Mouse (Mus musculus) limb, embryonic 15.5 days (tissue): Measurements from ENCODE around the gene Lypla2. TPM values are rescaled to one million over a fixed set of nuclear protein-coding genes. Genes with fewer than 3 reads are reported as not detected.
"Not testable (repeated sequence)": the region's sequence is repeated elsewhere in the genome, so short reads cannot be mapped to it uniquely, and the experiment has no call there.

Experiments used
- ATAC-seq: fragments of 200-750 bp; cut with Nextera tagmentation; 2 replicates; pipeline ENCODE4 v1.8.0; 2017; ENCODE audit warnings: low read depth, moderate TSS enrichment; ENCODE audit not compliant: insufficient number of reproducible peaks, low FRiP score, low TSS enrichment
- H3K27ac ChIP-seq: fragments of 300-500 bp; sonication (generic); 2 replicates; pipeline ENCODE4 v1.5.1; 2015; ENCODE audit warnings: moderate library complexity, mild to moderate bottlenecking, inconsistent platforms
- H3K27me3 ChIP-seq: fragments of 300-500 bp; sonication (generic); 2 replicates; pipeline ENCODE4 v1.6.1; 2015; ENCODE audit warnings: inconsistent platforms
- H3K36me3 ChIP-seq: fragments of 300-500 bp; sonication (generic); 2 replicates; pipeline ENCODE4 v1.6.1; 2015; ENCODE audit warnings: inconsistent platforms
- H3K4me1 ChIP-seq: fragments of 300-500 bp; sonication (generic); 2 replicates; pipeline ENCODE4 v1.6.1; 2015; ENCODE audit warnings: inconsistent platforms
- H3K4me2 ChIP-seq: fragments of 300-500 bp; sonication (generic); 2 replicates; pipeline ENCODE4 v1.6.1; 2015; ENCODE audit warnings: mild to moderate bottlenecking, inconsistent platforms
- H3K4me3 ChIP-seq: fragments of 300-500 bp; sonication (generic); 2 replicates; pipeline ENCODE4 v1.5.1; 2015; ENCODE audit warnings: mild to moderate bottlenecking, inconsistent platforms
- H3K9ac ChIP-seq: fragments of 300-500 bp; sonication (generic); 2 replicates; pipeline ENCODE4 v1.6.1; 2015; ENCODE audit warnings: inconsistent platforms
- H3K9me3 ChIP-seq: fragments of 300-500 bp; sonication (generic); 2 replicates; pipeline ENCODE4 v1.6.1; 2016; ENCODE audit warnings: inconsistent platforms
- WGBS: fragments of 180-500 bp; shearing (Covaris S2); methylation state at CpG from one replicate; pipeline ENCODE4 v1.1.7; 2015; 5-methylcytosine and 5-hydroxymethylcytosine counted together
- polyA plus RNA-seq: library from polyadenylated mRNA; unstranded; fragments of >200 nt; fragmentation: Nextera tagmentation; extraction: Ambion mirVana; gene quantifications from 2 replicates; pipeline ENCODE4 v1.2.1, GENCODE M21; 2015

The Lypla2 gene
- polyA plus RNA-seq, 1 experiment from 2014 or later = 114 TPM

GRCm38 (mm10) chr4:135987714-135988113 is 15.3 kb upstream of the Lypla2 start:
- 63% methylated on average over 9 of the region's 9 CpGs for WGBS
- no peak for ATAC-seq
- Histone ChIP-seq H3K36me3 (peaks cover 28% of the 10 kb centered on the region), H3K4me2 (peak overlapping the region; percentile 59), H3K27me3 (no peaks in the 10 kb centered on the region), H3K9me3 (no peaks in the 10 kb centered on the region), H3K9ac (peak overlapping the region; percentile 90; the same call in 1 of the 2 replicates), H3K4me3 (peak overlapping the region; percentile 76), H3K4me1 (peaks cover 19% of the 10 kb centered on the region), H3K27ac (peak overlapping the region; percentile 91)

GRCm38 (mm10) chr4:135986943-135987710 is 14.7 kb upstream of the Lypla2 start, which contains the start of gene Pithd1:
Pithd1 (minus strand) TSS chr4:135987264.
- under 1% methylated on average over 80 of the region's 81 CpGs for whole genome bisulfite sequencing
- H3K27me3 ChIP-seq = no peaks in the 10 kb centered on the region

GRCm38 (mm10) chr4:135986301-135986942 is 14.0 kb upstream of the Lypla2 start:
- peak overlapping the region; percentile 59 for H3K4me2 ChIP-seq
- H3K36me3 ChIP-seq = peaks cover 29% of the 10 kb centered on the region
- WGBS = 6% methylated on average over 23 of the region's 23 CpGs
- H3K9ac ChIP-seq = peak overlapping the region; percentile 90
- no peaks in the 10 kb centered on the region for H3K9me3 ChIP-seq
- H3K27me3 ChIP-seq = no peaks in the 10 kb centered on the region
- no peak for ATAC-seq
- peaks cover 19% of the 10 kb centered on the region for H3K4me1 ChIP-seq
- peak overlapping the region; percentile 91 for H3K27ac ChIP-seq
- peak overlapping the region; percentile 76 for H3K4me3 ChIP-seq

More at GRCm38 (mm10) chr4:135986943-135987710, 14.7 kb upstream of the Lypla2 start, which contains the start of gene Pithd1:
- Histone ChIP-seq H3K4me1 (peaks cover 19% of the 10 kb centered on the region), H3K27ac (peak within 1 kb of the TSS; percentile 91), H3K9ac (peak within 1 kb of the TSS; percentile 90), H3K36me3 (peaks cover 29% of the 10 kb centered on the region), H3K4me3 (peak within 1 kb of the TSS; percentile 76), H3K9me3 (no peaks in the 10 kb centered on the region), H3K4me2 (peak within 1 kb of the TSS; percentile 59)
- peak; percentile 84 for ATAC-seq

GRCm38 (mm10) chr4:135985769-135986168 is 13.3 kb upstream of the Lypla2 start:
- no peak overlapping the region for H3K27ac ChIP-seq
- no peaks in the 10 kb centered on the region for H3K27me3 ChIP-seq
- no peaks in the 10 kb centered on the region for H3K9me3 ChIP-seq
- H3K4me3 ChIP-seq = peak overlapping the region; percentile 76
- H3K9ac ChIP-seq = 0 out of 2 replicates have a peak overlapping the region, but pooled peaks have one; percentile 90
- H3K4me2 ChIP-seq = peak overlapping the region; percentile 59
- no peak for ATAC-seq
- H3K4me1 ChIP-seq = peaks cover 19% of the 10 kb centered on the region
- peaks cover 34% of the 10 kb centered on the region for H3K36me3 ChIP-seq
- WGBS = 88% methylated on average over 7 of the region's 7 CpGs

- Histone ChIP-seq H3K9ac (no peak overlapping the region), H3K4me3 (no peak overlapping the region), H3K4me2 (no peak overlapping the region), H3K9me3 (no peaks in the 10 kb centered on the region), H3K27me3 (no peaks in the 10 kb centered on the region), H3K27ac (no peak overlapping the region), H3K36me3 (peaks cover 37% of the 10 kb centered on the region), H3K4me1 (peaks cover 19% of the 10 kb centered on the region)
- 90% methylated on average over 5 of the region's 5 CpGs for WGBS
- no peak for ATAC-seq
Observed at GRCm38 (mm10) chr4:135985193-135985592, 12.8 kb upstream of the Lypla2 start.

- H3K9ac ChIP-seq = no peak overlapping the region
- H3K4me2 ChIP-seq = no peak overlapping the region
- no peaks in the 10 kb centered on the region for H3K9me3 ChIP-seq
- H3K27ac ChIP-seq = no peak overlapping the region
- H3K4me3 ChIP-seq = no peak overlapping the region
- no peaks in the 10 kb centered on the region for H3K27me3 ChIP-seq
- 89% methylated on average over 5 of the region's 5 CpGs for WGBS
- peaks cover 37% of the 10 kb centered on the region for H3K36me3 ChIP-seq
- no peak for ATAC-seq
- peaks cover 19% of the 10 kb centered on the region for H3K4me1 ChIP-seq
Observed at GRCm38 (mm10) chr4:135984556-135984955, 12.1 kb upstream of the Lypla2 start.

GRCm38 (mm10) chr4:135981524-135982063 is 9.2 kb upstream of the Lypla2 start:
- WGBS = 67% methylated on average over 7 of the region's 7 CpGs
- Histone ChIP-seq H3K36me3 (peaks cover 55% of the 10 kb centered on the region), H3K27ac (no peak overlapping the region), H3K9me3 (no peaks in the 10 kb centered on the region), H3K4me1 (peaks cover 15% of the 10 kb centered on the region), H3K9ac (no peak overlapping the region), H3K27me3 (no peaks in the 10 kb centered on the region), H3K4me2 (no peak overlapping the region), H3K4me3 (no peak overlapping the region)
- no peak for ATAC-seq

GRCm38 (mm10) chr4:135980223-135980622 is 7.8 kb upstream of the Lypla2 start:
- not testable (repeated sequence) for H3K4me2 ChIP-seq, H3K4me1 ChIP-seq, ATAC-seq, H3K27me3 ChIP-seq, H3K4me3 ChIP-seq, H3K27ac ChIP-seq, H3K9me3 ChIP-seq, H3K9ac ChIP-seq
- 96% methylated on average over 5 of the region's 5 CpGs for WGBS
- peaks cover 66% of the 10 kb centered on the region for H3K36me3 ChIP-seq

- 89% methylated on average over 12 of the region's 12 CpGs for WGBS
- Histone ChIP-seq H3K4me1 (peaks cover 8% of the 10 kb centered on the region), H3K27ac (no peak overlapping the region), H3K4me3 (no peak overlapping the region), H3K9me3 (no peaks in the 10 kb centered on the region), H3K9ac (no peak overlapping the region), H3K36me3 (peaks cover 50% of the 10 kb centered on the region), H3K27me3 (no peaks in the 10 kb centered on the region), H3K4me2 (no peak overlapping the region)
- no peak for ATAC-seq
Observed at GRCm38 (mm10) chr4:135976146-135976545, 3.7 kb upstream of the Lypla2 start.

GRCm38 (mm10) chr4:135972911-135973811 is 735 bp upstream of the Lypla2 start:
- Histone ChIP-seq H3K27me3 (no peaks in the 10 kb centered on the region), H3K9me3 (no peaks in the 10 kb centered on the region), H3K27ac (peak overlapping the region; percentile 73; the same call in 1 of the 2 replicates), H3K36me3 (peaks cover 61% of the 10 kb centered on the region), H3K9ac (peak overlapping the region; percentile 98; the same call in 1 of the 2 replicates), H3K4me2 (peak overlapping the region; percentile 91), H3K4me3 (peak overlapping the region; percentile 100), H3K4me1 (peaks cover 21% of the 10 kb centered on the region)
- no peak for ATAC-seq
- 65% methylated on average over 13 of the region's 13 CpGs for WGBS
